ENCODE assay signal across 9 mouse cellular contexts in the genomic region with DNA sequence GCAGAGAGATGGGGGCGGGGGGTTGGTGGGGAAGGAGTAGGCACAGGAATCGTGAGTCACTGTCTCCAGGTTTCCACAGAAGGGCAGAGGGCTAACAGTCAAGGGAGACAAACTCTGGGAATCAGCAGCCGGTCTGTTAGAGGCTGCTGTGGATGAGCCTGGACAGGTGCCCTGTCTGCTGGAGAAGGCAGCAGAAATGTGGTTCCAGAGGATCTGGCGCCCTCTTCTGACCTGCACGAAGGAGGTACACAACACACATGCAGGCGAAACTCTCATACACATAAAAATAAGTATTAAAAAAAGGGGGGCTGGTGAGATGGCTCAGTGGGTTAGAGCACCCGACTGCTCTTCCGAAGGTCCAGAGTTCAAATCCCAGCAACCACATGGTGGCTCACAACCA. TPM values are rescaled to one million over a fixed set of nuclear protein-coding genes. Genes with fewer than 3 reads are reported as not detected.
DNase-seq lines count a peak whose midpoint lies in the region; ATAC-seq and TF ChIP-seq lines count a peak whose summit lies in the region.
"Had no signal": no experiment of that assay in that cellular context is flagged by ENCODE, and none has a peak within 500 bp of the region (broad histone marks: within the 10 kb centered on the region; RNA-seq: fewer than 3 reads in every experiment).

No protein-coding gene starts in this region.

- WGBS in heart, embryonic 12.5 days, result 41% methylated on average over 8 of the region's 8 CpGs
- WGBS in stomach, postnatal 0 days, result 45% methylated on average over 8 of the region's 8 CpGs

- ATAC-seq in heart, embryonic 12.5 days (ENCODE audit: insufficient number of reproducible peaks, low FRiP score), result 0 out of 2 replicates have a peak, but pooled peaks have one; percentile 48
- peak; percentile 25; the same call in 1 of the 2 replicates for ATAC-seq in stomach, postnatal 0 days (ENCODE audit: low FRiP score, low TSS enrichment)

- H3K9me3 ChIP-seq in heart, embryonic 12.5 days (replicated peaks), result 0 out of 2 replicates have a peak, but pooled peaks cover 2% of the 10 kb centered on the region
- H3K9me3 ChIP-seq in stomach, postnatal 0 days (ENCODE audit: control insufficient read depth, low read length), result no peaks in the 10 kb centered on the region

- no peak for TF ChIP-seq EP300 in stomach, postnatal 0 days (optimal IDR thresholded peaks at IDR 0.05)

- intact Hi-C loops in heart, postnatal 36 days (cut with DNase I), result no loop called here

- H3K27me3 ChIP-seq in heart, embryonic 12.5 days (replicated peaks), result no peaks in the 10 kb centered on the region
- H3K27me3 ChIP-seq in stomach, postnatal 0 days (ENCODE audit: control insufficient read depth, insufficient read depth, low read length), result no peaks in the 10 kb centered on the region

- peak; percentile 67 for TF ChIP-seq CTCF in stomach, postnatal 0 days (IDR thresholded peaks at IDR 0.05; ENCODE audit: low read depth)

- H3K9ac ChIP-seq in heart, embryonic 12.5 days, result no peak overlapping the region
- H3K9ac ChIP-seq in stomach, postnatal 0 days (ENCODE audit: low read length), result no peak overlapping the region

- H3K4me3 ChIP-seq in heart, embryonic 12.5 days, result no peak overlapping the region
- H3K4me3 ChIP-seq in stomach, postnatal 0 days (ENCODE audit: low read depth, low read length), result no peak overlapping the region

- no peak overlapping the region for H3K27ac ChIP-seq in heart, embryonic 12.5 days (ENCODE audit: poor library complexity, severe bottlenecking)
- no peak overlapping the region for H3K27ac ChIP-seq in stomach, postnatal 0 days (replicated peaks)

- DNase-seq in heart, adult 8-10 months (ENCODE audit: low spot score), result no peak
- peak; percentile 34 for DNase-seq in urinary bladder, postnatal 14 days (ENCODE audit: low spot score)
- DNase-seq in urinary bladder, postnatal 10 days (ENCODE audit: low spot score), result no peak
- DNase-seq in kidney, adult 9 months, result peak; percentile 18
- DNase-seq in stomach, postnatal 0 days (ENCODE audit: low spot score), result peak; percentile 62
- DNase-seq in heart, postnatal 36 days, result no peak
- no peak for DNase-seq in layer of hippocampus, adult 8-10 months (ENCODE audit: low spot score in 2 of 2)

- no peaks in the 10 kb centered on the region for H3K4me1 ChIP-seq in heart, embryonic 12.5 days (replicated peaks)
- no peaks in the 10 kb centered on the region for H3K4me1 ChIP-seq in stomach, postnatal 0 days (replicated peaks; ENCODE audit: control insufficient read depth, insufficient read depth)

- H3K36me3 ChIP-seq in heart, embryonic 12.5 days, result no peaks in the 10 kb centered on the region
- no peaks in the 10 kb centered on the region for H3K36me3 ChIP-seq in stomach, postnatal 0 days (ENCODE audit: control insufficient read depth, insufficient read depth, low read length)

- H3K4me2 ChIP-seq in heart, embryonic 12.5 days, result no peak overlapping the region
- H3K4me2 ChIP-seq in stomach, postnatal 0 days (replicated peaks; ENCODE audit: low read depth), result no peak overlapping the region

RNA-seq across cellular contexts. Expression of gene Gm12845, which starts 13.3 kb away (rescaled TPM):
- not detected in 2 replicates for polyA plus RNA-seq in heart, embryonic 12.5 days (2016; fragmentation: Nextera tagmentation; extraction: Ambion mirVana)
- total RNA-seq in heart, adult 8-10 months (2022), result not detected
- polyA plus RNA-seq in stomach, postnatal 0 days (2015; fragmentation: Nextera tagmentation; extraction: Ambion mirVana), result not detected in 2 replicates
- total RNA-seq in heart, postnatal 36 days (2021), result not detected
- not detected for total RNA-seq in layer of hippocampus, adult 8-10 months (2022)
- polyA plus RNA-seq: large intestine, adult 2 months had no signal

RNA-seq across cellular contexts. Expression of gene Klf17, which starts 27.9 kb away (rescaled TPM):
- polyA plus RNA-seq in heart, embryonic 12.5 days (2016; fragmentation: Nextera tagmentation; extraction: Ambion mirVana), result not detected in 2 replicates
- total RNA-seq in heart, adult 8-10 months (2022), result not detected
- polyA plus RNA-seq in stomach, postnatal 0 days (2015; fragmentation: Nextera tagmentation; extraction: Ambion mirVana), result 0.12 and 0.16 TPM in 2 replicates
- total RNA-seq in heart, postnatal 36 days (2021), result not detected
- total RNA-seq in layer of hippocampus, adult 8-10 months (2022), result not detected

RNA-seq across cellular contexts. Expression of gene Dmap1, which starts 55.5 kb away (rescaled TPM):
- polyA plus RNA-seq in heart, embryonic 12.5 days (2016; fragmentation: Nextera tagmentation; extraction: Ambion mirVana), result 44.0 and 47.2 TPM in 2 replicates
- total RNA-seq in heart, adult 8-10 months (2022), result 10 to 100 TPM; 15.9 to 23.7 (median 20.9) TPM
- polyA plus RNA-seq in stomach, postnatal 0 days (2015; fragmentation: Nextera tagmentation; extraction: Ambion mirVana), result 27.5 and 27.8 TPM in 2 replicates
- 10 to 100 TPM; 18.2 to 20.3 TPM for total RNA-seq in heart, postnatal 36 days (2021)
- total RNA-seq in layer of hippocampus, adult 8-10 months (2022), result 10 to 100 TPM; 38.0 to 39.9 (median 39.4) TPM

Comparison
In these comparisons a context has a peak if more than half of its experiments do, and no peak if none do; other contexts are left out.
1. DNase-seq: peak in urinary bladder, postnatal 14 days (single experiment), kidney, adult 9 months (single experiment) and stomach, postnatal 0 days (single experiment); none in heart, adult 8-10 months (single experiment), urinary bladder, postnatal 10 days (single experiment), heart, postnatal 36 days (0 of 2) and layer of hippocampus, adult 8-10 months (0 of 2).